Mouse (Mus musculus) midbrain, embryonic 15.5 days (tissue): Measurements from ENCODE around the gene Arhgdib. TPM values are rescaled to one million over a fixed set of nuclear protein-coding genes. Genes with fewer than 3 reads are reported as not detected.

Experiments used
- ATAC-seq: fragments of 200-750 bp; cut with Nextera tagmentation; replicated peaks from 2 replicates; pipeline ENCODE4 v1.8.0; 2017; ENCODE audit warnings: moderate TSS enrichment
- H3K27ac ChIP-seq: fragments of 300-500 bp; sonication (generic); 2 replicates; pipeline ENCODE4 v1.5.1; 2015; ENCODE audit warnings: mild to moderate bottlenecking, inconsistent platforms
- H3K27me3 ChIP-seq: fragments of 300-500 bp; sonication (generic); replicated peaks from 2 replicates; pipeline ENCODE4 v1.6.1; 2015; ENCODE audit warnings: inconsistent platforms
- H3K36me3 ChIP-seq: fragments of 300-500 bp; sonication (generic); replicated peaks from 2 replicates; pipeline ENCODE4 v1.6.1; 2015; ENCODE audit warnings: inconsistent platforms
- H3K4me1 ChIP-seq: fragments of 300-500 bp; sonication (generic); 2 replicates; pipeline ENCODE4 v1.6.1; 2015; ENCODE audit warnings: inconsistent platforms
- H3K4me2 ChIP-seq: fragments of 300-500 bp; sonication (generic); 2 replicates; pipeline ENCODE4 v1.6.1; 2015; ENCODE audit warnings: inconsistent platforms, mild to moderate bottlenecking, moderate library complexity
- H3K4me3 ChIP-seq: fragments of 300-500 bp; sonication (generic); 2 replicates; pipeline ENCODE4 v1.5.1; 2015; ENCODE audit warnings: mild to moderate bottlenecking, inconsistent platforms
- H3K9ac ChIP-seq: fragments of 300-500 bp; sonication (generic); 2 replicates; pipeline ENCODE4 v1.6.1; 2015; ENCODE audit warnings: mild to moderate bottlenecking, inconsistent platforms
- H3K9me3 ChIP-seq: fragments of 300-500 bp; sonication (generic); 2 replicates; pipeline ENCODE4 v1.6.1; 2016; ENCODE audit warnings: inconsistent platforms
- WGBS: fragments of 180-500 bp; shearing (Covaris S2); methylation state at CpG from one replicate; pipeline ENCODE4 v1.1.7; 2015; ENCODE audit warnings: mixed read lengths; 5-methylcytosine and 5-hydroxymethylcytosine counted together
- polyA plus RNA-seq: library from polyadenylated mRNA; unstranded; fragments of >200 nt; fragmentation: Nextera tagmentation; extraction: Ambion mirVana; gene quantifications from 2 replicates; pipeline ENCODE4 v1.2.1, GENCODE M21; 2015

Arhgdib gene
- polyA plus RNA-seq, 1 experiment from 2014 or later: 15.3 TPM

GRCm38 (mm10) chr6:136967466-136967865 is 25.8 kb upstream of the Arhgdib start:
- ATAC-seq: no peak
- 54% methylated on average over 4 of the region's 4 CpGs for WGBS
- H3K36me3 ChIP-seq: no peaks in the 10 kb centered on the region

GRCm38 (mm10) chr6:136965912-136966311 is 24.2 kb upstream of the Arhgdib start:
- Histone ChIP-seq H3K9me3 (no peaks in the 10 kb centered on the region), H3K27me3 (no peaks in the 10 kb centered on the region), H3K4me2 (no peak overlapping the region), H3K36me3 (no peaks in the 10 kb centered on the region), H3K27ac (no peak overlapping the region), H3K4me3 (no peak overlapping the region), H3K4me1 (no peaks in the 10 kb centered on the region), H3K9ac (no peak overlapping the region)
- 79% methylated on average over 10 of the region's 10 CpGs for WGBS
- ATAC-seq: no peak

More at GRCm38 (mm10) chr6:136967466-136967865, 25.8 kb upstream of the Arhgdib start:
- H3K4me3 ChIP-seq: no peak overlapping the region
- no peak overlapping the region for H3K9ac ChIP-seq
- no peaks in the 10 kb centered on the region for H3K27me3 ChIP-seq
- no peak overlapping the region for H3K4me2 ChIP-seq
- no peaks in the 10 kb centered on the region for H3K4me1 ChIP-seq
- H3K9me3 ChIP-seq: no peaks in the 10 kb centered on the region
- no peak overlapping the region for H3K27ac ChIP-seq

GRCm38 (mm10) chr6:136964609-136965510 is 23.2 kb upstream of the Arhgdib start:
- ATAC-seq: no peak
- H3K9me3 ChIP-seq: no peaks in the 10 kb centered on the region
- H3K36me3 ChIP-seq: no peaks in the 10 kb centered on the region
- no peaks in the 10 kb centered on the region for H3K4me1 ChIP-seq
- no peak overlapping the region for H3K4me3 ChIP-seq
- H3K27me3 ChIP-seq: no peaks in the 10 kb centered on the region
- WGBS: 69% methylated on average over 13 of the region's 13 CpGs
- H3K9ac ChIP-seq: no peak overlapping the region
- no peak overlapping the region for H3K27ac ChIP-seq
- H3K4me2 ChIP-seq: no peak overlapping the region

- no peaks in the 10 kb centered on the region for H3K4me1 ChIP-seq
- WGBS: 86% methylated on average over 11 of the region's 11 CpGs
- H3K36me3 ChIP-seq: no peaks in the 10 kb centered on the region
- H3K4me2 ChIP-seq: no peak overlapping the region
- H3K4me3 ChIP-seq: no peak overlapping the region
- H3K9me3 ChIP-seq: no peaks in the 10 kb centered on the region
- H3K27me3 ChIP-seq: no peaks in the 10 kb centered on the region
- ATAC-seq: no peak
- no peak overlapping the region for H3K27ac ChIP-seq
- H3K9ac ChIP-seq: no peak overlapping the region
Observed at GRCm38 (mm10) chr6:136962957-136963356, 21.3 kb upstream of the Arhgdib start.

- Histone ChIP-seq H3K4me2 (no peak overlapping the region), H3K9ac (no peak overlapping the region), H3K9me3 (no peaks in the 10 kb centered on the region), H3K27me3 (no peaks in the 10 kb centered on the region), H3K27ac (no peak overlapping the region), H3K4me3 (no peak overlapping the region), H3K36me3 (no peaks in the 10 kb centered on the region), H3K4me1 (no peaks in the 10 kb centered on the region)
- ATAC-seq: no peak
- 62% methylated on average over 11 of the region's 11 CpGs for WGBS
Observed at GRCm38 (mm10) chr6:136959131-136959530, 17.4 kb upstream of the Arhgdib start.

GRCm38 (mm10) chr6:136957062-136957461 is 15.4 kb upstream of the Arhgdib start:
- H3K4me3 ChIP-seq: no peak overlapping the region
- 59% methylated on average over 7 of the region's 7 CpGs for WGBS
- no peaks in the 10 kb centered on the region for H3K9me3 ChIP-seq
- no peak overlapping the region for H3K27ac ChIP-seq
- no peak overlapping the region for H3K9ac ChIP-seq
- H3K27me3 ChIP-seq: no peaks in the 10 kb centered on the region
- H3K4me1 ChIP-seq: no peaks in the 10 kb centered on the region
- H3K36me3 ChIP-seq: no peaks in the 10 kb centered on the region
- H3K4me2 ChIP-seq: no peak overlapping the region
- no peak for ATAC-seq

- Histone ChIP-seq H3K4me3 (no peak overlapping the region), H3K27me3 (no peaks in the 10 kb centered on the region), H3K4me1 (no peaks in the 10 kb centered on the region), H3K27ac (no peak overlapping the region), H3K36me3 (no peaks in the 10 kb centered on the region), H3K9me3 (no peaks in the 10 kb centered on the region), H3K4me2 (no peak overlapping the region), H3K9ac (no peak overlapping the region)
- ATAC-seq: no peak
- WGBS: 93% methylated on average over 3 of the region's 3 CpGs
Observed at GRCm38 (mm10) chr6:136955240-136955639, 13.5 kb upstream of the Arhgdib start.

GRCm38 (mm10) chr6:136954715-136955114 is 13.0 kb upstream of the Arhgdib start:
- no peaks in the 10 kb centered on the region for H3K9me3 ChIP-seq
- no peak overlapping the region for H3K4me2 ChIP-seq
- no peak overlapping the region for H3K4me3 ChIP-seq
- H3K9ac ChIP-seq: no peak overlapping the region
- no peak for ATAC-seq
- no peaks in the 10 kb centered on the region for H3K27me3 ChIP-seq
- no peak overlapping the region for H3K27ac ChIP-seq
- H3K4me1 ChIP-seq: no peaks in the 10 kb centered on the region
- 92% methylated on average over 8 of the region's 8 CpGs for WGBS
- H3K36me3 ChIP-seq: no peaks in the 10 kb centered on the region

GRCm38 (mm10) chr6:136954192-136954591 is 12.5 kb upstream of the Arhgdib start:
- Histone ChIP-seq H3K27me3 (no peaks in the 10 kb centered on the region), H3K36me3 (no peaks in the 10 kb centered on the region), H3K9me3 (no peaks in the 10 kb centered on the region), H3K4me3 (no peak overlapping the region), H3K4me1 (no peaks in the 10 kb centered on the region), H3K27ac (no peak overlapping the region), H3K4me2 (no peak overlapping the region), H3K9ac (no peak overlapping the region)
- 83% methylated on average over 6 of the region's 6 CpGs for WGBS
- no peak for ATAC-seq

- H3K4me3 ChIP-seq: no peak overlapping the region
- no peaks in the 10 kb centered on the region for H3K36me3 ChIP-seq
- no peaks in the 10 kb centered on the region for H3K4me1 ChIP-seq
- WGBS: 94% methylated on average over 9 of the region's 9 CpGs
- H3K27ac ChIP-seq: no peak overlapping the region
- H3K27me3 ChIP-seq: no peaks in the 10 kb centered on the region
- ATAC-seq: no peak
- no peak overlapping the region for H3K9ac ChIP-seq
- no peak overlapping the region for H3K4me2 ChIP-seq
- no peaks in the 10 kb centered on the region for H3K9me3 ChIP-seq
Observed at GRCm38 (mm10) chr6:136952930-136953329, 11.2 kb upstream of the Arhgdib start.

- WGBS: 92% methylated on average over 2 of the region's 2 CpGs
- H3K27me3 ChIP-seq: no peaks in the 10 kb centered on the region
- no peak overlapping the region for H3K4me3 ChIP-seq
- no peak overlapping the region for H3K9ac ChIP-seq
- H3K4me2 ChIP-seq: no peak overlapping the region
- 0 out of 2 replicates have a peak, but pooled peaks cover 2% of the 10 kb centered on the region for H3K4me1 ChIP-seq
- H3K36me3 ChIP-seq: no peaks in the 10 kb centered on the region
- H3K27ac ChIP-seq: no peak overlapping the region
- no peak for ATAC-seq
- H3K9me3 ChIP-seq: no peaks in the 10 kb centered on the region
Observed at GRCm38 (mm10) chr6:136950171-136950570, 8.5 kb upstream of the Arhgdib start.

GRCm38 (mm10) chr6:136947716-136948115 is 6.0 kb upstream of the Arhgdib start:
- H3K4me1 ChIP-seq: 0 out of 2 replicates have a peak, but pooled peaks cover 2% of the 10 kb centered on the region
- no peak overlapping the region for H3K27ac ChIP-seq
- H3K27me3 ChIP-seq: no peaks in the 10 kb centered on the region
- H3K36me3 ChIP-seq: no peaks in the 10 kb centered on the region
- H3K4me3 ChIP-seq: no peak overlapping the region
- ATAC-seq: no peak
- no peak overlapping the region for H3K9ac ChIP-seq
- no peak overlapping the region for H3K4me2 ChIP-seq
- no peaks in the 10 kb centered on the region for H3K9me3 ChIP-seq
- 30% methylated on average over 4 of the region's 4 CpGs for WGBS

- Histone ChIP-seq H3K27me3 (no peaks in the 10 kb centered on the region), H3K4me1 (0 out of 2 replicates have a peak, but pooled peaks cover 2% of the 10 kb centered on the region), H3K36me3 (no peaks in the 10 kb centered on the region), H3K4me2 (no peak overlapping the region), H3K9me3 (no peaks in the 10 kb centered on the region), H3K9ac (no peak overlapping the region), H3K27ac (no peak overlapping the region), H3K4me3 (no peak overlapping the region)
- peak; percentile 60; the same call in 1 of the 2 replicates for ATAC-seq
- 41% methylated on average over 9 of the region's 9 CpGs for WGBS
Observed at GRCm38 (mm10) chr6:136946943-136947342, 5.2 kb upstream of the Arhgdib start.
